Mouse (Mus musculus): ENCODE data around the gene Zfp804a.

- no peak for TF ChIP-seq POLR2A (IDR thresholded peaks at IDR 0.05; ENCODE audit: insufficient read length, low read depth)
- no peak for TF ChIP-seq POLR2AphosphoS2 (IDR thresholded peaks at IDR 0.05; ENCODE audit: insufficient read length, low read depth)
- TF ChIP-seq CEBPB (IDR thresholded peaks at IDR 0.05; ENCODE audit: insufficient read depth, poor library complexity, severe bottlenecking), result no peak
- TF ChIP-seq REST (IDR thresholded peaks at IDR 0.05; ENCODE audit: insufficient read depth, insufficient read length), result no peak
- TF ChIP-seq TCF12 (IDR thresholded peaks at IDR 0.05; ENCODE audit: insufficient read depth, poor library complexity, severe bottlenecking), result no peak
- no peak for TF ChIP-seq MAX (IDR thresholded peaks at IDR 0.05; ENCODE audit: low read depth)
These were observed 200.4 kb downstream of the Zfp804a start for GRCm38 (mm10) chr2:82253382-82253781.

Measured in myocyte (in vitro differentiated cells).